Mouse (Mus musculus): ENCODE results near the gene Gcdh. TPM values are rescaled to one million over a fixed set of nuclear protein-coding genes. Genes with fewer than 3 reads are reported as not detected.

The Gcdh gene
- polyA plus RNA-seq, 2 experiments, result 29.8 to 58.9 TPM

DNA sequence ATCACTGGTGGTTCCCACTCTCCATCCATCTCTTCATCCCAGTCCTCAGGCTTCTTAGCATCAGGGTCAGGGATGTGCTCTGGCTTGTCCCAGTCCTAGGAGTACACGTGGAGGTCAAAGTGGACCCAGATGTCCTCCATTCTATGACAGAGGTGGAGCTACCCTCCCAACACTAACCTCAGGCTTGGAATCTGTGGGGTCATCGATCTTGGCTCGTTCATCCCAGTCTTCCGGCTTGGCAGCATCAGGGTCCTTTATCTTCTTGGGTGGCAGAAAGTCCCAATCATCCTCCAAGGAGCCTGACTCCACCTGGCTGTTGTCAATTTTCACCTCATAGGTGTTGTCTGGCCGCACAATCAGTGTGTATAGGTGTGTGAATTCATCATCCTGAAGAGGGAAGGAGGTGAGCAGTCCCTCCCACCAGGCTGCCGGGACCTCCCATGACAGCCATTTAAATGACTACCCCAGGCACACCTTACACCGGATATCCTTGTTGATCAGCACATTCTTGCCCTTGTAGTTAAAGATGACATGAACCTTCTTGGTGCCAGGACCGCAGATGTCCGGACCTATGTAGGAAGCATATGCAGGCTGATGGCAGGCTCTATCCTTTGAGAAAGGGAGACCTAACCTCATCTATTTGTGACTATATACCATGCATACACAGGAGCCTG, 49.2 kb downstream of the Gcdh start:
- TF ChIP-seq POLR2A (IDR thresholded peaks at IDR 0.05; ENCODE audit: borderline replicate concordance, extremely low read depth, insufficient read depth, insufficient read length), result no peak
- no peaks in the 10 kb centered on the region for H3K27me3 ChIP-seq (ENCODE audit: control insufficient read depth, insufficient read depth, low read length)
- WGBS, result 80% methylated on average over 9 of the region's 9 CpGs
- peak overlapping the region; percentile 79 for H3K4me3 ChIP-seq (replicated peaks; ENCODE audit: low read length)
- no peaks in the 10 kb centered on the region for H3K9me3 ChIP-seq (ENCODE audit: control insufficient read depth, low read length)
- H3K4me2 ChIP-seq (replicated peaks; ENCODE audit: low read depth, low read length, severe bottlenecking), result peak overlapping the region; percentile 65
- H3K27ac ChIP-seq (replicated peaks; ENCODE audit: low read depth, low read length), result no peak overlapping the region
- DNase-seq (ENCODE audit: low spot score) (no peak), ATAC-seq (ENCODE audit: low FRiP score, low read depth) (no peak)
- peaks cover 22% of the 10 kb centered on the region; the same call in 1 of the 2 replicates for H3K4me1 ChIP-seq (ENCODE audit: control insufficient read depth, insufficient read depth, low read length)
- peak overlapping the region; percentile 92 for H3K9ac ChIP-seq (ENCODE audit: low read depth, low read length, severe bottlenecking)
- peaks cover 49% of the 10 kb centered on the region for H3K36me3 ChIP-seq (ENCODE audit: control insufficient read depth, insufficient read depth, low read length)

GRCm38 (mm10) chr8:84841514-84841913, 52.2 kb downstream of the Gcdh start:
- Histone ChIP-seq H3K9me3 (ENCODE audit: control insufficient read depth, low read length) (no peaks in the 10 kb centered on the region), H3K4me1 (ENCODE audit: control insufficient read depth, insufficient read depth, low read length) (peaks cover 24% of the 10 kb centered on the region; the same call in 1 of the 2 replicates), H3K4me3 (replicated peaks; ENCODE audit: low read length) (no peak overlapping the region), H3K36me3 (ENCODE audit: control insufficient read depth, insufficient read depth, low read length) (peaks cover 74% of the 10 kb centered on the region), H3K4me2 (replicated peaks; ENCODE audit: low read depth, low read length, severe bottlenecking) (no peak overlapping the region), H3K9ac (ENCODE audit: low read depth, low read length, severe bottlenecking) (no peak overlapping the region), H3K27me3 (ENCODE audit: control insufficient read depth, insufficient read depth, low read length) (no peaks in the 10 kb centered on the region), H3K27ac (replicated peaks; ENCODE audit: low read depth, low read length) (no peak overlapping the region)
- 72% methylated on average over 1 of the region's 1 CpGs for WGBS
- ATAC-seq (ENCODE audit: low FRiP score, low read depth), result no peak
- no peak for DNase-seq (ENCODE audit: low spot score)
- TF ChIP-seq POLR2A (IDR thresholded peaks at IDR 0.05; ENCODE audit: borderline replicate concordance, extremely low read depth, insufficient read depth, insufficient read length), result no peak

GRCm38 (mm10) chr8:84840248-84840999, 53.3 kb downstream of the Gcdh start, which contains the start of gene Rad23a:
TSS of gene Rad23a (minus strand) at chr8:84840665.
- Histone ChIP-seq H3K9me3 (ENCODE audit: control insufficient read depth, low read length) (no peaks in the 10 kb centered on the region), H3K4me1 (ENCODE audit: control insufficient read depth, insufficient read depth, low read length) (peaks cover 24% of the 10 kb centered on the region; the same call in 1 of the 2 replicates), H3K36me3 (ENCODE audit: control insufficient read depth, insufficient read depth, low read length) (peaks cover 81% of the 10 kb centered on the region), H3K4me3 (replicated peaks; ENCODE audit: low read length) (peak within 1 kb of the TSS; percentile 83), H3K4me2 (replicated peaks; ENCODE audit: low read depth, low read length, severe bottlenecking) (peak within 1 kb of the TSS; percentile 59), H3K9ac (ENCODE audit: low read depth, low read length, severe bottlenecking) (peak within 1 kb of the TSS; percentile 86), H3K27ac (replicated peaks; ENCODE audit: low read depth, low read length) (peak within 1 kb of the TSS; percentile 83), H3K27me3 (ENCODE audit: control insufficient read depth, insufficient read depth, low read length) (no peaks in the 10 kb centered on the region)
- ATAC-seq (ENCODE audit: low FRiP score, low read depth) (peak; percentile 92), DNase-seq (ENCODE audit: low spot score) (peak; percentile 95)
- WGBS, result 0% methylated on average over 37 of the region's 55 CpGs
- peak; percentile 87; the same call in 1 of the 2 replicates for TF ChIP-seq POLR2A (IDR thresholded peaks at IDR 0.05; ENCODE audit: borderline replicate concordance, extremely low read depth, insufficient read depth, insufficient read length)

- H3K4me3 ChIP-seq (replicated peaks; ENCODE audit: low read length), result peak overlapping the region; percentile 83
- H3K4me2 ChIP-seq (replicated peaks; ENCODE audit: low read depth, low read length, severe bottlenecking), result peak overlapping the region; percentile 59
- H3K27ac ChIP-seq (replicated peaks; ENCODE audit: low read depth, low read length), result peak overlapping the region; percentile 83
- 4% methylated on average over 7 of the region's 7 CpGs for WGBS
- peak overlapping the region; percentile 86 for H3K9ac ChIP-seq (ENCODE audit: low read depth, low read length, severe bottlenecking)
- no peaks in the 10 kb centered on the region for H3K9me3 ChIP-seq (ENCODE audit: control insufficient read depth, low read length)
- H3K4me1 ChIP-seq (ENCODE audit: control insufficient read depth, insufficient read depth, low read length), result peaks cover 18% of the 10 kb centered on the region; the same call in 1 of the 2 replicates
- no peaks in the 10 kb centered on the region for H3K27me3 ChIP-seq (ENCODE audit: control insufficient read depth, insufficient read depth, low read length)
- H3K36me3 ChIP-seq (ENCODE audit: control insufficient read depth, insufficient read depth, low read length), result peaks cover 80% of the 10 kb centered on the region
- ATAC-seq (ENCODE audit: low FRiP score, low read depth) (no peak), DNase-seq (ENCODE audit: low spot score) (no peak)
- no peak for TF ChIP-seq POLR2A (IDR thresholded peaks at IDR 0.05; ENCODE audit: borderline replicate concordance, extremely low read depth, insufficient read depth, insufficient read length)
Measured at GRCm38 (mm10) chr8:84839875-84840247, 53.9 kb downstream of the Gcdh start.

DNA sequence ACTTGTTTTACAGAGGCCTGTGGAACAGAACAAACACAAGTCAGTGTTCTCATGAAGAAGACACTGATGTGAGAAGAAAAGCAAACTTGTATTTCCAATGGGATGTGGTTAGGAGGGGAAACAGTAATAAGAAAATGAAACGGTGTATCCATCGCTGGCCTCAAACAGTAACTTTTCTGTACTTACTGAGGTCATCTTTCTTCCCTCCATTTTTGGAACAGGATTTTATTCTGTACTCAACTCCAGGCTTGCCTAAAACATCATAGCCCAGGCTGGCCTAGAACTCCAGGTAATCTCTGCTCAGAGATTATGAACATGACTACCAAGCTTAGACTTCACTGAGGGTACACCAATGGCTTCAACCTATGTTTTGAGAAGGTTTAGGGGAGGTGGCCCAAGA, 54.3 kb downstream of the Gcdh start:
- 0 out of 2 replicates have a peak overlapping the region, but pooled peaks have one; percentile 83 for H3K27ac ChIP-seq (replicated peaks; ENCODE audit: low read depth, low read length)
- DNase-seq (ENCODE audit: low spot score) (no peak), ATAC-seq (ENCODE audit: low FRiP score, low read depth) (no peak)
- H3K36me3 ChIP-seq (ENCODE audit: control insufficient read depth, insufficient read depth, low read length), result peaks cover 80% of the 10 kb centered on the region
- H3K27me3 ChIP-seq (ENCODE audit: control insufficient read depth, insufficient read depth, low read length), result no peaks in the 10 kb centered on the region
- H3K4me2 ChIP-seq (replicated peaks; ENCODE audit: low read depth, low read length, severe bottlenecking), result peak overlapping the region; percentile 59
- no peak for TF ChIP-seq POLR2A (IDR thresholded peaks at IDR 0.05; ENCODE audit: borderline replicate concordance, extremely low read depth, insufficient read depth, insufficient read length)
- 93% methylated on average over 2 of the region's 2 CpGs for WGBS
- H3K4me3 ChIP-seq (replicated peaks; ENCODE audit: low read length), result peak overlapping the region; percentile 83
- peak overlapping the region; percentile 86 for H3K9ac ChIP-seq (ENCODE audit: low read depth, low read length, severe bottlenecking)
- no peaks in the 10 kb centered on the region for H3K9me3 ChIP-seq (ENCODE audit: control insufficient read depth, low read length)
- H3K4me1 ChIP-seq (ENCODE audit: control insufficient read depth, insufficient read depth, low read length), result peaks cover 14% of the 10 kb centered on the region; the same call in 1 of the 2 replicates
